Mouse (Mus musculus): ENCODE data around the gene Wdr47. TPM values are rescaled to one million over a fixed set of nuclear protein-coding genes. Genes with fewer than 3 reads are reported as not detected.
"Not testable (repeated sequence)": the region's sequence is repeated elsewhere in the genome, so short reads cannot be mapped to it uniquely, and the experiment has no call there.

Gene Wdr47
- polyA plus RNA-seq, 1 experiment = 0.11 TPM

- peak overlapping the region; percentile 86 for H3K4me3 ChIP-seq (replicated peaks)
- no peaks in the 10 kb centered on the region for H3K36me3 ChIP-seq (ENCODE audit: control insufficient read depth)
- peaks cover 18% of the 10 kb centered on the region for H3K27me3 ChIP-seq (ENCODE audit: control insufficient read depth)
- H3K4me1 ChIP-seq (ENCODE audit: control insufficient read depth) = peaks cover 23% of the 10 kb centered on the region
- TF ChIP-seq GATA1 (IDR thresholded peaks at IDR 0.05; ENCODE audit: low read length) = no peak
- no peak for TF ChIP-seq TAL1 (IDR thresholded peaks at IDR 0.05; ENCODE audit: low read length)
- no peaks in the 10 kb centered on the region for H3K9me3 ChIP-seq (ENCODE audit: control insufficient read depth, low read length)
These were observed 747 bp downstream of the Wdr47 start for GRCm38 (mm10) chr3:108591530-108592522.

DNA sequence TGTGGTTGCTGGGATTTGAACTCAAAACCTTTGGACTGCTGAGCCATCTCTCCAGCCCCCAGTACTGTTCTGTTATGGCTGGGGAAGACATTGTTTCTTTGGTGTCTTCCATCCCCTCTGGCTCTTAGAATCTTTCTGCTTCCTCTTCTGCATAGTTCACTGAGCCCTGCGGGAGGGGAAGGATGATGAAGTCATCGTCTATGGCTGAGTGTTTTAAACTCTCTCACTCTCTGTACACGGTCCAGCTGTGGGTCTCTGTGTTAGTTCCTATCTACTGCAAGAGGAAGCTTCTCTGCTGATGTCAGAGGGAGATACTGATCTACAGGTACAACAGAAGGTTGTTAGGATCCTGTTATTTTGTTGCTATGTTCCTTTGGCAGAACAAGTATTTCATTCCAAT, 17.8 kb downstream of the Wdr47 start:
- no peaks in the 10 kb centered on the region for H3K27me3 ChIP-seq (ENCODE audit: control insufficient read depth)
- no peaks in the 10 kb centered on the region for H3K4me1 ChIP-seq (ENCODE audit: control insufficient read depth)
- no peaks in the 10 kb centered on the region for H3K36me3 ChIP-seq (ENCODE audit: control insufficient read depth)
- TF ChIP-seq GATA1 (IDR thresholded peaks at IDR 0.05; ENCODE audit: low read length) = no peak
- no peak for TF ChIP-seq TAL1 (IDR thresholded peaks at IDR 0.05; ENCODE audit: low read length)
- H3K9me3 ChIP-seq (ENCODE audit: control insufficient read depth, low read length) = no peaks in the 10 kb centered on the region
- no peak overlapping the region for H3K4me3 ChIP-seq (replicated peaks)

DNA sequence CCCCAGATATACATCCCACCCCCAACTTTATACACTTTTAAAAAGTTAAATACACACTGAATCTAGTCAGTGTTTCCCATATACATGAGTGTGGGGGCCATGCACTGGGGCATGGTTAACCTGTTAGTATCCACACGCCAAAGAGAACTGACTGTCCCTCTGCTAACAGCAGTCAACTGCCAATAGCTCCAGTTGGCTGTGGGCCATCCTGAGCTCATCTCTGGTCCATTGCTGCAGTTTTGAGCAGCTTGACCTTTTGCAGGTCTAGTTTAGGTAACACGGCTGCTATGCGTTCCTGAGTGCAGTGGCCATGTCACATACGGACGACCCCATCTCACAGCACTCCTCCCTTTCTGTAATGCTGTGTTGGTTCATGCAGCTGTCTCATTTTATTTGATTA, 43.7 kb downstream of the Wdr47 start:
- no peaks in the 10 kb centered on the region for H3K9me3 ChIP-seq (ENCODE audit: control insufficient read depth, low read length)
- TF ChIP-seq TAL1 (IDR thresholded peaks at IDR 0.05; ENCODE audit: low read length) (no peak), GATA1 (IDR thresholded peaks at IDR 0.05; ENCODE audit: low read length) (no peak)
- H3K36me3 ChIP-seq (ENCODE audit: control insufficient read depth) = no peaks in the 10 kb centered on the region
- H3K27me3 ChIP-seq (ENCODE audit: control insufficient read depth) = no peaks in the 10 kb centered on the region
- H3K4me1 ChIP-seq (ENCODE audit: control insufficient read depth) = no peaks in the 10 kb centered on the region
- no peak overlapping the region for H3K4me3 ChIP-seq (replicated peaks)

- Histone ChIP-seq H3K4me3 (replicated peaks) (no peak overlapping the region), H3K36me3 (ENCODE audit: control insufficient read depth) (no peaks in the 10 kb centered on the region), H3K4me1 (ENCODE audit: control insufficient read depth) (no peaks in the 10 kb centered on the region), H3K27me3 (ENCODE audit: control insufficient read depth) (no peaks in the 10 kb centered on the region), H3K9me3 (ENCODE audit: control insufficient read depth, low read length) (no peaks in the 10 kb centered on the region)
- TF ChIP-seq TAL1 (IDR thresholded peaks at IDR 0.05; ENCODE audit: low read length) (no peak), GATA1 (IDR thresholded peaks at IDR 0.05; ENCODE audit: low read length) (no peak)
These were observed 48.3 kb downstream of the Wdr47 start for GRCm38 (mm10) chr3:108639412-108639811.

- Histone ChIP-seq H3K4me1 (ENCODE audit: control insufficient read depth) (no peaks in the 10 kb centered on the region), H3K9me3 (ENCODE audit: control insufficient read depth, low read length) (no peaks in the 10 kb centered on the region), H3K36me3 (ENCODE audit: control insufficient read depth) (no peaks in the 10 kb centered on the region), H3K4me3 (replicated peaks) (no peak overlapping the region), H3K27me3 (ENCODE audit: control insufficient read depth) (no peaks in the 10 kb centered on the region)
- TF ChIP-seq GATA1 (IDR thresholded peaks at IDR 0.05; ENCODE audit: low read length) (no peak), TAL1 (IDR thresholded peaks at IDR 0.05; ENCODE audit: low read length) (no peak)
These were observed 49.9 kb downstream of the Wdr47 start for GRCm38 (mm10) chr3:108640998-108641397.

DNA sequence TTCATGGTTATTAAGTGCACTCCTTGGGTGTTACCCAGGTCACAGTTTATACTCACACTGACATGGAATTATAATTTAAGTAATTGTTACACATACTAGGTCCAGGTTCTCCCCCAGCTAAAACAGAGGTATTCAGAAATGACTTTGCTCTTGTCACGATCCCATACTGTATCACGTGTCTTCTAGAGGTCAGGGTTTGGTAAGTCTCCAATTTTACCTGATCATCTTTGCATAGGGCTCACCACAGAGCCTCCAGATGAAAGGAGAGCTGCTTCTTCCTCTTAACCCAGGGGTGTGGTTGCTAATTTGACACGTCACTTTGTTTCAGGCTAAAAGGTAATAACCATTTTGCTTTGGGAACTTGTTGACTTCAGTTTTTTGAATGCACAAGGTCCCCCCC, 53.8 kb downstream of the Wdr47 start:
- no peaks in the 10 kb centered on the region for H3K27me3 ChIP-seq (ENCODE audit: control insufficient read depth)
- TF ChIP-seq TAL1 (IDR thresholded peaks at IDR 0.05; ENCODE audit: low read length) = no peak
- no peak for TF ChIP-seq GATA1 (IDR thresholded peaks at IDR 0.05; ENCODE audit: low read length)
- H3K36me3 ChIP-seq (ENCODE audit: control insufficient read depth) = no peaks in the 10 kb centered on the region
- H3K4me1 ChIP-seq (ENCODE audit: control insufficient read depth) = no peaks in the 10 kb centered on the region
- H3K4me3 ChIP-seq (replicated peaks) = no peak overlapping the region
- no peaks in the 10 kb centered on the region for H3K9me3 ChIP-seq (ENCODE audit: control insufficient read depth, low read length)

DNA sequence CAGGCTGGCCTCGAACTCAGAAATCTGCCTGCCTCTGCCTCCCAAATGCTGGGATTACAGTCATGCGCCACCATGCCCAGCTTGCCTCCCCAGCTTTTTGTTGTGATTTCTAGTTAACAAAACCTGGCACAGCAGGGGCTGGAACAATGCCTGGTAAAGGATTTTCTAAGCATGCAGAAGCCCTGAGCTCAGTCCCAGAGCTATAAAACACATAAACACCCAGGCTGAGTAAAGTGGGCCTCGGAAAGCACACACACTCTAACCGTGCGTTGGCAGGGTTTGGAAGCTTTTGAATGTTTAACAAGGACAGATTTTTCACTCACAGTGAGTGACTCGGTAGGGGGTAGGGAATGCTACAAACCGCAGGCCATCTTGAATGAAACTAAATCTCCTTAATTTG, 55.0 kb downstream of the Wdr47 start:
- Histone ChIP-seq H3K4me3 (replicated peaks) (no peak overlapping the region), H3K36me3 (ENCODE audit: control insufficient read depth) (no peaks in the 10 kb centered on the region), H3K4me1 (ENCODE audit: control insufficient read depth) (no peaks in the 10 kb centered on the region; the same call in 1 of the 2 replicates), H3K27me3 (ENCODE audit: control insufficient read depth) (no peaks in the 10 kb centered on the region), H3K9me3 (ENCODE audit: control insufficient read depth, low read length) (no peaks in the 10 kb centered on the region)
- no peak for TF ChIP-seq TAL1 (IDR thresholded peaks at IDR 0.05; ENCODE audit: low read length)
- no peak for TF ChIP-seq GATA1 (IDR thresholded peaks at IDR 0.05; ENCODE audit: low read length)

DNA sequence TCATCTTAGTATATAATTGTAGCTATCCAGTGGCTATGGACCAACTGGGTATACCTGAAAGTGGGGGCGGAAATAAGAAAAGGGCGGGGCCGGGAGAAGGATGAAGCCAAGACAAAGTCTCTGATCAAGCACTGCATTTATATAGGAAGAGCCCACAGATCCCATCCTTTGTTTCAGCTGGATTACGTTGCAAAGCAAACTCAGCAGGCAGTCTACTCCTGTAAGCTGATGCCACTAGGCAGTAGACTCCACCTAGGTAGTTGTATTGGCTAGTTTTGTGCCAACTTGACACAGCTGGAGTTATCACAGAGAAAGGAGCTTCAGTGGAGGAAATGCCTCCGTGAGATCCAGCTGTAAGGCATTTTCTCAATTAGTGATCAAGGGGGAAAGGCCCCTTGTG, 56.6 kb downstream of the Wdr47 start:
- not testable (repeated sequence) for H3K27me3 ChIP-seq (ENCODE audit: control insufficient read depth); H3K4me1 ChIP-seq (ENCODE audit: control insufficient read depth); H3K9me3 ChIP-seq (ENCODE audit: control insufficient read depth, low read length); H3K36me3 ChIP-seq (ENCODE audit: control insufficient read depth); H3K4me3 ChIP-seq (replicated peaks)

GRCm38 (mm10) chr3:108652866-108653642, 62.0 kb downstream of the Wdr47 start:
- no peaks in the 10 kb centered on the region for H3K9me3 ChIP-seq (ENCODE audit: control insufficient read depth, low read length)
- no peaks in the 10 kb centered on the region for H3K27me3 ChIP-seq (ENCODE audit: control insufficient read depth)
- H3K4me1 ChIP-seq (ENCODE audit: control insufficient read depth) = peaks cover 29% of the 10 kb centered on the region
- peaks cover 4% of the 10 kb centered on the region for H3K36me3 ChIP-seq (ENCODE audit: control insufficient read depth)
- H3K4me3 ChIP-seq (replicated peaks) = peak overlapping the region; percentile 86
- no peak for TF ChIP-seq GATA1 (IDR thresholded peaks at IDR 0.05; ENCODE audit: low read length)
- no peak for TF ChIP-seq TAL1 (IDR thresholded peaks at IDR 0.05; ENCODE audit: low read length)

All from erythroblast, embryonic 14.5 days (primary cell).